Mouse (Mus musculus) ES-Bruce4 (cell line): ENCODE results near the gene Sv2c.

Experiments
- CTCF ChIP-seq: IDR thresholded peaks from one replicate; pipeline ENCODE4 v1.8.1; 2011; ENCODE audit warnings: low read depth, low read length
- EP300 ChIP-seq: IDR thresholded peaks from 2 replicates; pipeline ENCODE4 v1.6.1; 2011; ENCODE audit warnings: low read depth, low read length; ENCODE audit not compliant: insufficient read depth
- POLR2A ChIP-seq: IDR thresholded peaks from one replicate; pipeline ENCODE4 v1.8.1; 2011; ENCODE audit warnings: low read length; ENCODE audit not compliant: insufficient read depth

GRCm38 (mm10) chr13:96126669-96127068, 5.7 kb downstream of the Sv2c start:
- TF ChIP-seq POLR2A (no peak), CTCF (no peak), EP300 (no peak)
